Mouse (Mus musculus): ENCODE data around the gene Ppp1r32.

- peak; percentile 98 for TF ChIP-seq CTCF (IDR thresholded peaks at IDR 0.05; ENCODE audit: low read depth)
- TF ChIP-seq EP300 (optimal IDR thresholded peaks at IDR 0.05), result no peak
These were observed 33.0 kb downstream of the Ppp1r32 start for GRCm38 (mm10) chr19:10449708-10450107.
